Mouse (Mus musculus) thymus, adult 2 months (tissue): ENCODE data around the gene Nup62. TPM values are rescaled to one million over a fixed set of nuclear protein-coding genes. Genes with fewer than 3 reads are reported as not detected.
A peak's percentile ranks its signal among the peaks of the same experiment; 100 is the strongest.

Experiments
- DNase-seq: peaks from one replicate; pipeline ENCODE4 v3.0.0; 2021
- H3K27ac ChIP-seq: fragments of 200-500 bp; 2 replicates; pipeline ENCODE4 v1.5.1; 2012; ENCODE audit warnings: low read length, control low read depth; ENCODE audit not compliant: control insufficient read depth, insufficient read depth
- H3K27me3 ChIP-seq: fragments of 200-500 bp; 2 replicates; pipeline ENCODE4 v1.6.1; 2012; ENCODE audit warnings: mild to moderate bottlenecking, low read length, moderate library complexity, mixed read lengths; ENCODE audit not compliant: control insufficient read depth, insufficient read depth
- H3K36me3 ChIP-seq: fragments of 200-500 bp; 2 replicates; pipeline ENCODE4 v1.6.1; 2012; ENCODE audit warnings: mild to moderate bottlenecking, low read length, moderate library complexity; ENCODE audit not compliant: control insufficient read depth, insufficient read depth
- H3K4me1 ChIP-seq: fragments of 200-500 bp; replicated peaks from 2 replicates; pipeline ENCODE4 v1.6.1; 2012; ENCODE audit warnings: low read length; ENCODE audit not compliant: control insufficient read depth, insufficient read depth
- H3K4me3 ChIP-seq: fragments of 200-500 bp; 2 replicates; pipeline ENCODE4 v1.5.1; 2012; ENCODE audit warnings: mild to moderate bottlenecking, low read length, control low read depth, moderate library complexity; ENCODE audit not compliant: control insufficient read depth, insufficient read depth
- CTCF ChIP-seq: fragments of 200-500 bp; IDR thresholded peaks from 2 replicates; pipeline ENCODE4 v1.5.1; 2012; ENCODE audit warnings: mild to moderate bottlenecking, control low read depth, low read length, moderate library complexity, borderline replicate concordance; ENCODE audit not compliant: control insufficient read depth, poor library complexity, insufficient read depth; ENCODE audit errors: extremely low read depth
- POLR2A ChIP-seq: fragments of 200-500 bp; IDR thresholded peaks from 2 replicates; pipeline ENCODE4 v1.6.1; 2012; ENCODE audit warnings: mild to moderate bottlenecking, low read length, control low read depth, moderate library complexity; ENCODE audit not compliant: control insufficient read depth, poor library complexity, insufficient read depth; ENCODE audit errors: extremely low read depth
- WGBS: fragments of 180-500 bp; shearing (Covaris S2); methylation state at CpG from one replicate; pipeline ENCODE4 v1.1.7; 2018; 5-methylcytosine and 5-hydroxymethylcytosine counted together
- polyA plus RNA-seq: library from polyadenylated mRNA; depleted of rRNA; stranded (reverse); fragments of >200 nt; gene quantifications from 2 replicates; pipeline ENCODE4 v1.2.3, GENCODE M21; 2012; rRNA removed

Gene Nup62
- 189 and 223 TPM in 2 replicates for polyA plus RNA-seq

DNA sequence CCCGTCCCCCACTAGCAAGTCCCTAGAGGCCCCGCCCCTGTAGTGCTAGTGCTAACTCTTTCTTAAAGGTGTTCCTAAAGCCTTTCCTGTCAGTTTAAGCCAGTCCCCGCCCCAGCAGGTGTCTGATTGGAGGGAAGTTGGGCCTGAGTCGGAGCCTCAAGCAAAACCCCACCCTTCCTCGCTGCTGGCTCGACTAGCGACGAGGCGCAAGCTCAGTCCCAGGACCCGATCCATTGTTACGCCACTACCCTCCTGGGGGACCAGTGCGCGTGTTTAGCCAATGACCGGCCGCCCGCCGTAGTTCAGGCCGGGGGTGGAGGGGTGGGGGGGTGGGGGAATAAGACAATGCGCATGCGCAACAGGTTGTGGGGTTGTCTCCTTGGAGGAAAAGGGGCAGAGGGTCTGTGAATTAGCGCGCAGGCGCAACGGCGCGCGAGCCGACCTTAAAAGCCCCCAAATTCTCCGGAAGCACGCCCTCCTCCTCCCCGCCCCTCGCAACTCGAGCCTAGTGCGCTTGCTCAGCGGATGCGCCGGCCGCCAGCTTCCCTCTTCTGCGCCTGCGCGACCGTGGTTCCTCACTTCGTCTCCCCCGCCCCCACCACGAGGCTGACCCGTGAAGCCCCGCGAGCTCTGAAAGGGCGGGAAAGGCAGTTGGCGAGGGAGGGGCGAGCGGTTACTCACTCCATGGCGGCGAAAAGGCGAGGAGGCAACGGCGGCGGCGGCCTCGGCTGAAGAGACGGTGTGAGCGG, at the start of gene Nup62, which contains the start of gene Il4i1:
TSS of gene Nup62 (plus strand) at position 368 of the 749 bp plus-strand sequence.
TSS of gene Il4i1 (plus strand) at position 667 of the 749 bp plus-strand sequence.
- Histone ChIP-seq H3K36me3 (no peaks in the 10 kb centered on the region), H3K4me3 (peak within 1 kb of the TSS; percentile 89), H3K4me1 (peaks cover 24% of the 10 kb centered on the region), H3K27ac (peak within 1 kb of the TSS; percentile 76), H3K27me3 (no peaks in the 10 kb centered on the region)
- WGBS, result under 1% methylated on average over 62 of the region's 62 CpGs
- peak; percentile 99 for DNase-seq
- peak; percentile 61; the same call in 1 of the 2 replicates for TF ChIP-seq POLR2A
- no peak; the same call in 1 of the 2 replicates for TF ChIP-seq CTCF

DNA sequence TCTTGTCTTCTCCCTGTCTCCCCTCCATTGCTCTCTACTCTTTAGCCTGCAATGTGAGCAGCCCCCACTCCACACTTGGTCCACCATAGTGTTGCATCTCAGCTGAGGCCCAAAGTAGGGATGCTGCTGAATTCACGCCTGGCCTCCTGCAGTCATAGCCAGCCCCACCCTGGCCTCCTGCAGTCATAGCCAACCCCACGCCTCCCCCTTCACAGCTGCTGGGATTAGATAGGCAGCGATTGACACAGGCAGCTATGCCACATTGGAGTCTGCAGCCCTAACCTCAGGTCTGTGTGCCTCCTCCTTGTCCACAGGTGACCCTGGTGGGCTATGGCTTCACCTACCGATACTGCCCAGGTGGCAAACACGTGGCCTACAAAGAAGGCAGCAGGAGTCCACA, 47.8 kb upstream of the Nup62 start:
- no peak for TF ChIP-seq CTCF
- TF ChIP-seq POLR2A, result no peak
- WGBS, result 98% methylated on average over 5 of the region's 5 CpGs
- H3K27ac ChIP-seq, result no peak overlapping the region
- H3K4me1 ChIP-seq, result peaks cover 11% of the 10 kb centered on the region
- H3K36me3 ChIP-seq, result peaks cover 56% of the 10 kb centered on the region
- H3K27me3 ChIP-seq, result no peaks in the 10 kb centered on the region
- no peak overlapping the region for H3K4me3 ChIP-seq
- no peak for DNase-seq

DNA sequence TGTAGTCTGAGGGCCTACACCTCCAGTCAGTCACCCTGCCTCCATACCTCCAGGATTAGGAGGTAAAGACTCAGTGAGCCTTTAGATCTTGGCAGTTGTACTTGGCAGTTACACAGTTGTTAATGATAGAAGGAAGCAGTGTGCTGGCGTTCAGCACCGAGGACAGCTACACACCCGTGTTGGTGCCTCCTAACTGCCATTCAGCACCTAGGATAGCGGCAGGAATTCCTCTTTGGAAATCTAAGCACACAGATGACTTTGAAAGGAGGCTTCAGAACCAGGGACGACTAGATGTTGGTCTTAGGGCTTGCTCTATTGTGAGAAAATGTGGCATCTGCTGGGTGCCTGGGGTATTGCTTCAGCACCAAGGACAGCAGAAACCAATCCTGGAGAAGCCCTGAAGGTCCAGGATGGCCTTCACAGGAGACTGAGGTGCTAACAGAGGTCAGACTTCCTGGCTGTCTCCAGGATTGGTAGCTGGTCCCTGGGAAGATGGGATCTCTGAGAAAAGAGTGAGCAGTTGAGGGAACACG, 45.8 kb upstream of the Nup62 start:
- Histone ChIP-seq H3K36me3 (peaks cover 47% of the 10 kb centered on the region), H3K27me3 (no peaks in the 10 kb centered on the region), H3K27ac (no peak overlapping the region), H3K4me1 (peaks cover 16% of the 10 kb centered on the region), H3K4me3 (no peak overlapping the region)
- 65% methylated on average over 6 of the region's 6 CpGs for WGBS
- DNase-seq, result peak; percentile 13
- TF ChIP-seq CTCF (no peak), POLR2A (no peak)

DNA sequence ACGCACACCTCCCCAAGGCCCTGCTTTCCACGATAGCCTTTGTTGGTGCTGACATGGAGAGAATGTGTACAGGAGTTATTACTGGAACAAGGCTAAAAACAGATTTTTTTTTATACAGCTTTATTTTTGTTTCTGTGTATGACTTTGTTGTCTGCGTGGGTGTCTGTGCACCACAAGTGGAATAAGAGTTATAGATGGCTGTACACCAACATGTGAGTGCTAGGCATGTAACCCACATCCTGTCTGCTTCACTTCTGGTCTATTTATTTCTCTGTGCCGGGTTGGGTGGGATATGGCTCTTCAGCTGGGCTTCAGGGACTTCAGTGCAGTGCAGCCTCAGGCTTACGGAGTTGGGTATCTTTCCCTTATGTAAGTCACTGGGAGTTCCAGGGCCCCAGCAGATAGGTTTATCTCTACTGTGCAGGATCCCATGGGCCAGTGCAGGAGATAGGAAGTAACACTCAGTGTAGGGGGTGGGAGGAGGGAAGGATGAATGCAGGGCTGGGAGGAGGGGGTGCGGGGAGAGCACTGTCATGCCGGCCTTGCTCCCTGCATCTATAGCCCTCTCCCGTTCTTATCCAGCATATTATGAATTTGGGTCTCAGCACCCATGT, 43.2 kb upstream of the Nup62 start:
- peaks cover 16% of the 10 kb centered on the region for H3K4me1 ChIP-seq

DNA sequence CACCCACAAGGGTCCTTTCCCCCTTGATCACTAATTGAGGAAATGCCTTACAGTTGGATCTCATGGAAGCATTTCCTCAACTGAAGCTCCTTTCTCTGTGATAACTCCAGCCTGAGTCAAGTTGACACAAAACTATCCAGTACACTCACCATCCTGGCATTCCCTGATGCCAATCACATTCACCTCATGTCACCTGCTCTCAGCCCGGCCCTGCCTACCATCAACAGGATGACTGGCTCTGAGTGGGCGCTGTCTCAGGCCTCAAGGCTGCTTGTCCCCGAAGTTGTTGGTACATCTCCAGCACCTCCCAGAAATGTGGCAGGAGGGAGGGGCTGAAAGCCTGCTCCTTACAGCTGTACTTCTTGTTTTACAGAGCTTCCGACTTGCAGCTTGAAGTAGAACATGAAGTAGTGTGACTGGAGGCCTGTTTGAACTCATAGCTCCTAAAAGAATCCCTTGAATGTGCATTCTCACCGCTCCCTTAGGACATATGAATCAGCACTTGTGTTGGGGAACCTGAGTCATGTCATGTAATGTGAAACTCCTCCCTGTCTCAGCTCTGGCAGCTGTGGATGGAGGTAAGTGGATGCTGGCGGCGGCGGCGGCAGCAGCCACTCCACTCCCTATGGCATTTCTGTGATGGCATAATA, 38.9 kb upstream of the Nup62 start:
- TF ChIP-seq CTCF (no peak), POLR2A (no peak)
- no peaks in the 10 kb centered on the region for H3K27me3 ChIP-seq
- no peak overlapping the region for H3K27ac ChIP-seq
- WGBS, result 91% methylated on average over 9 of the region's 9 CpGs
- H3K36me3 ChIP-seq, result peaks cover 11% of the 10 kb centered on the region
- no peak for DNase-seq
- peaks cover 12% of the 10 kb centered on the region for H3K4me1 ChIP-seq
- no peak overlapping the region for H3K4me3 ChIP-seq

More for the DNA sequence above, 43.2 kb upstream of the Nup62 start:
- TF ChIP-seq POLR2A (no peak), CTCF (no peak)
- WGBS, result 61% methylated on average over 8 of the region's 8 CpGs
- Histone ChIP-seq H3K4me3 (no peak overlapping the region), H3K27ac (peak overlapping the region; percentile 70; the same call in 1 of the 2 replicates), H3K27me3 (no peaks in the 10 kb centered on the region), H3K36me3 (peaks cover 35% of the 10 kb centered on the region)
- DNase-seq, result peak; percentile 38

DNA sequence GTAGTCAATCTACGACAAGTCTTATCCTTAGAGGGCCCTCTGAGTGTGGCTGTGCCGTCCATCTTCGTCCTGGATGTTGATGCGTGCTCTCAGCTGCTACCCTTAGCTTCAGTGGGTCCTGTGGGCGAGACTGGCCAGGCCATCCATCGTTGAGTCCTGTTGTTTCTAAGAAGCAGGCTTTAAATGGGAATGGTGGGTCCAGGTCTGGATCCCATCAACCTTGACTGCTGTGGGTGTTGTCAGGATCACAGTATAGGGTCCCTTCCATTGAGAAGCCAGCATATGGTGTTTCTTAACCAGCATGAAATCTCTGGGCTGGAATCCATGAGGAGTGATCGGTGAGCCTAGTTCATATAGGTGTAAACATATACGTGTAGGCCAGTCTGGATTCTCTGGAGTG, 35.8 kb upstream of the Nup62 start:
- TF ChIP-seq CTCF (no peak), POLR2A (no peak)
- Histone ChIP-seq H3K4me3 (no peak overlapping the region), H3K27me3 (no peaks in the 10 kb centered on the region), H3K27ac (no peak overlapping the region), H3K36me3 (peaks cover 6% of the 10 kb centered on the region; the same call in 1 of the 2 replicates), H3K4me1 (no peaks in the 10 kb centered on the region)
- WGBS, result 94% methylated on average over 8 of the region's 8 CpGs
- no peak for DNase-seq
